Mouse (Mus musculus): ENCODE measurements at regions not wholly inside any gene's neighbourhood (a gene's known extent, or its start where the extent isn't known, plus 50 kb on each side); places are given as distances from the start of the nearest gene placed in this dataset.

GRCm38 (mm10) chr11:114277513-114278304 is 210.9 kb upstream of the Sdk2 start:
- H3K9ac ChIP-seq = no peak overlapping the region
- 72% methylated on average over 26 of the region's 26 CpGs for WGBS (ENCODE audit: insufficient replicate concordance)
- H3K27ac ChIP-seq = no peak overlapping the region
- no peaks in the 10 kb centered on the region for H3K27me3 ChIP-seq (replicated peaks)
- no peak overlapping the region for H3K4me2 ChIP-seq
- no peaks in the 10 kb centered on the region for H3K9me3 ChIP-seq (replicated peaks)
- H3K36me3 ChIP-seq = no peaks in the 10 kb centered on the region
- ATAC-seq = no peak
- H3K4me1 ChIP-seq = no peaks in the 10 kb centered on the region
- H3K4me3 ChIP-seq = no peak overlapping the region

DNA sequence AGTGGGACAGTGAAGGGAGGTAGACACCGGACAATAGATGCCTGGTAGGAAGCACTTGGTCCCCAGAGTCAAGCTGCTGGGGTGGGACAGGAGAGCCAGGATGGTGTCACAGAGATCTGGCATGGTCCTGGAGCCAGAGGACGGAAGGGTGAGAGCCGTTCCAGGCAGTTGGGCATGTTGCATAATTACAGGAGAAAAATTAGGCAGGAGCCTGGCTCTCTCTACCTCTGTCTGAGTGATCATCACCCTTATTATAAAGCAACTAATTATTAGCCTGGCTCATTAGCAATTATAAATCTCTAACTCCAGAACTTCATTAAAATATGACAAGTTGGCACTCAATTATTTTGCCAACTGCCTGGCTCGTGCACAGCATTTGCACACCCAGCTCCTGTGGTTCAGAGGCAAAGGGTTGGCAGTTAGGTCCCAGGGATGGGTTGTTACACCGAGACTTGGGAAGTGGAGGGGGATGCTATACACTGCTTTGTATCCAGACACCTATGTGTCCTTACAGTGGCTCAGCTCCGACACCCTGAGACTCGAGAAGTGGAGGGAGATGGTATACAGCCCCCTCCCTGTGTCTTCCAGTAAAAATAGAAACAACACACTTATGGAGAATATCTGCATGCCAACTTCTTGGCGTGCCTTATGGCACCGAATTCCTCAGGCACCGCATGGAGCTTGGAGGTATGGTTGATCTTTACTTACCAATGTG is 203.7 kb upstream of the Sdk2 start:
- WGBS (ENCODE audit: insufficient replicate concordance) = 70% methylated on average over 10 of the region's 10 CpGs
- H3K27me3 ChIP-seq (replicated peaks) = peaks cover 10% of the 10 kb centered on the region; the same call in 1 of the 2 replicates
- no peak for ATAC-seq
- H3K36me3 ChIP-seq = no peaks in the 10 kb centered on the region
- no peaks in the 10 kb centered on the region for H3K4me1 ChIP-seq
- H3K9ac ChIP-seq = no peak overlapping the region
- H3K27ac ChIP-seq = no peak overlapping the region
- H3K4me3 ChIP-seq = no peak overlapping the region
- H3K4me2 ChIP-seq = no peak overlapping the region
- H3K9me3 ChIP-seq (replicated peaks) = no peaks in the 10 kb centered on the region

- no peak overlapping the region for H3K9ac ChIP-seq
- H3K9me3 ChIP-seq (replicated peaks) = no peaks in the 10 kb centered on the region
- H3K4me1 ChIP-seq = no peaks in the 10 kb centered on the region
- no peak overlapping the region for H3K4me3 ChIP-seq
- H3K27me3 ChIP-seq (replicated peaks) = no peaks in the 10 kb centered on the region
- no peak overlapping the region for H3K4me2 ChIP-seq
- no peak overlapping the region for H3K27ac ChIP-seq
- H3K36me3 ChIP-seq = no peaks in the 10 kb centered on the region
- no peak for ATAC-seq
- 59% methylated on average over 4 of the region's 4 CpGs for WGBS (ENCODE audit: insufficient replicate concordance)
Observed at GRCm38 (mm10) chr11:114261959-114262358, 195.1 kb upstream of the Sdk2 start.

DNA sequence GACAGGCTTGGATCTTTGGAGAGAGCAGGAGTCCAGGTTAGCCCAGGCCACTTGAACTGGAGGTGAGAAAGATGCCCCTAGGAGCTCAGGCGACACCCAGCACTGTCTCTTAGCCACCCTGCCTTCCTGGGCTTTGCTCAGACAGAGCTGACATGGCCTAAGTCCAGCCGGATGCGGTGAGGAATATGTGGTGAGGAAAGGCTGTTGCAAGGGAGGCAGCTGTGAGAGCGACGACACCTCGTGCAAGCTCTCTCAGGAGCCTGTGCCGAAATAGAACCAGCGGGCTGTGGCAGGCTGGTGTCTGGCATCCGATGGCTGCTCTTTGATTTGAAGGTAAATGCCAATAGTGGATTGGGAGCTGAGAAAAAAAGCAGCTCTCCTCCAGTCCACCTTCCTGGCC is 191.4 kb upstream of the Sdk2 start:
- ATAC-seq = no peak
- H3K36me3 ChIP-seq = no peaks in the 10 kb centered on the region
- no peak overlapping the region for H3K4me2 ChIP-seq
- no peaks in the 10 kb centered on the region for H3K9me3 ChIP-seq (replicated peaks)
- H3K4me1 ChIP-seq = no peaks in the 10 kb centered on the region
- H3K4me3 ChIP-seq = no peak overlapping the region
- 0 out of 2 replicates have a peak, but pooled peaks cover 8% of the 10 kb centered on the region for H3K27me3 ChIP-seq (replicated peaks)
- H3K9ac ChIP-seq = no peak overlapping the region
- WGBS (ENCODE audit: insufficient replicate concordance) = 77% methylated on average over 9 of the region's 9 CpGs
- no peak overlapping the region for H3K27ac ChIP-seq

DNA sequence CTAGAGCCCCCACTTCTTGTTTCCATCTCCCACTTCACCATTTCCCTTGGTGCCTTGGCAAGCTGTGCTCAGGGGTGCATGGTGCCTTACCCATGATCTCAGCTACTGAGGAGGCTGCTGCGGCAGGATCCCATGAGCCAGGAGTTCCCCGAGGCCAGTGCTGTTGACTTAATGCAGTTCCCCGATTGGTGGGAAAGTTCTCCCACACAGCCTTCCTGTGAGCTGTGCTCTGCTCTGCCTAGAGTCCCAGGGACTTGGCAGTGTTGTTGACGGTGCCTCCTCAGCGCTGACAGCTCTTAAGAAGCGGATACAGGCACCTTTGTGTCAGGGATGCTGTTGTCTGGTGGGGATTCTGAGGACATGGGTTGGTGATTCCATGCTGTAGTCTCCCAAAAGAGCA is 190.9 kb upstream of the Sdk2 start:
- WGBS (ENCODE audit: insufficient replicate concordance) = 50% methylated on average over 6 of the region's 6 CpGs
- no peak for ATAC-seq
- H3K9me3 ChIP-seq (replicated peaks) = no peaks in the 10 kb centered on the region
- no peaks in the 10 kb centered on the region for H3K4me1 ChIP-seq
- H3K36me3 ChIP-seq = no peaks in the 10 kb centered on the region
- H3K4me3 ChIP-seq = no peak overlapping the region
- no peak overlapping the region for H3K27ac ChIP-seq
- H3K27me3 ChIP-seq (replicated peaks) = 0 out of 2 replicates have a peak, but pooled peaks cover 8% of the 10 kb centered on the region
- no peak overlapping the region for H3K4me2 ChIP-seq
- no peak overlapping the region for H3K9ac ChIP-seq

DNA sequence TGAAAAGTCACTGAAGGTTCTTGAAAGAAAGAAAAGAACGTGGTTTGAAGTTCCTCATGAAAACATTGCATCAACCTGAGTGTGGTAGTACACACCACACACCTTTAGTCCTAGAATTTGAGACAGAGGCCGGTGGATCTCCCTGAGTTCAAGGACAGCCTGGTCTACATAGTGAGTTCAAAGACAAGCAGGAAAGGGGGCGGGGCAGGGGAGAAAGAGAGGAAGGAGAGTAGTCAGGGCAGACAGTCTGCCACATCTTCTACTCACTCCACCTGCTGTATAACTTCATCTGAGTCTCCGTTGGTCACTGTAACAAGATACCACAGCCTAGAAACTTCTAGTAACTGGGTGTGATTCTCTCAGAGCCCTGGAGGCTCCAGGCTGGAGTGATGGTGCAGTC is 190.2 kb upstream of the Sdk2 start:
- no peak overlapping the region for H3K4me3 ChIP-seq
- 52% methylated on average over 4 of the region's 4 CpGs for WGBS (ENCODE audit: insufficient replicate concordance)
- H3K27me3 ChIP-seq (replicated peaks) = 0 out of 2 replicates have a peak, but pooled peaks cover 8% of the 10 kb centered on the region
- no peak overlapping the region for H3K9ac ChIP-seq
- H3K9me3 ChIP-seq (replicated peaks) = no peaks in the 10 kb centered on the region
- no peak overlapping the region for H3K4me2 ChIP-seq
- ATAC-seq = no peak
- H3K36me3 ChIP-seq = no peaks in the 10 kb centered on the region
- H3K4me1 ChIP-seq = no peaks in the 10 kb centered on the region
- no peak overlapping the region for H3K27ac ChIP-seq

GRCm38 (mm10) chr11:114254344-114254743 is 187.5 kb upstream of the Sdk2 start:
- 0 out of 2 replicates have a peak, but pooled peaks cover 8% of the 10 kb centered on the region for H3K27me3 ChIP-seq (replicated peaks)
- H3K27ac ChIP-seq = no peak overlapping the region
- H3K4me2 ChIP-seq = no peak overlapping the region
- 55% methylated on average over 1 of the region's 1 CpGs for WGBS (ENCODE audit: insufficient replicate concordance)
- no peaks in the 10 kb centered on the region for H3K36me3 ChIP-seq
- 0 out of 2 replicates have a peak, but pooled peaks cover under 1% of the 10 kb centered on the region for H3K4me1 ChIP-seq
- ATAC-seq = no peak
- no peak overlapping the region for H3K4me3 ChIP-seq
- no peak overlapping the region for H3K9ac ChIP-seq
- H3K9me3 ChIP-seq (replicated peaks) = no peaks in the 10 kb centered on the region

DNA sequence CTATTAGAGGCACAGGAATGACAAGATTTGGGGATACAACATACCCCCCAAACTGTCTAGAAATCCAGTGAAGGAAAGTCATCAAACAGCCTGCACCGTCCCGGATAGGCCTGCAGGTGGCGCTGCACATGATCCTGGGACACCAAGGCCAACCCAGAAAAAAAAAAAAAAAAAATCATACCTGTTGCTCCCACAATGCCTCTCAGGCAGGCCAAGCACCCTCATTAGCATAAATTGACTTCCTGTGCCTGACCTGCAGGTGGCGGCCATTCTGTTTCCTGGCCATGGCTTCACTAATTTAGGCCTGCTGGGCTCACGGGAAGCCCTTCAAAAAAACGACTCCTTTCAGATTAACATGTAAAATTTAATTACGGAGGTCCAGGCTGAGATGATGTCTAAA is 184.8 kb upstream of the Sdk2 start:
- no peak overlapping the region for H3K9ac ChIP-seq
- H3K27ac ChIP-seq = no peak overlapping the region
- no peak overlapping the region for H3K4me3 ChIP-seq
- peaks cover 11% of the 10 kb centered on the region; the same call in 1 of the 2 replicates for H3K4me1 ChIP-seq
- H3K4me2 ChIP-seq = no peak overlapping the region
- H3K9me3 ChIP-seq (replicated peaks) = no peaks in the 10 kb centered on the region
- peaks cover 20% of the 10 kb centered on the region; the same call in 1 of the 2 replicates for H3K27me3 ChIP-seq (replicated peaks)
- 73% methylated on average over 7 of the region's 7 CpGs for WGBS (ENCODE audit: insufficient replicate concordance)
- ATAC-seq = no peak
- no peaks in the 10 kb centered on the region for H3K36me3 ChIP-seq

DNA sequence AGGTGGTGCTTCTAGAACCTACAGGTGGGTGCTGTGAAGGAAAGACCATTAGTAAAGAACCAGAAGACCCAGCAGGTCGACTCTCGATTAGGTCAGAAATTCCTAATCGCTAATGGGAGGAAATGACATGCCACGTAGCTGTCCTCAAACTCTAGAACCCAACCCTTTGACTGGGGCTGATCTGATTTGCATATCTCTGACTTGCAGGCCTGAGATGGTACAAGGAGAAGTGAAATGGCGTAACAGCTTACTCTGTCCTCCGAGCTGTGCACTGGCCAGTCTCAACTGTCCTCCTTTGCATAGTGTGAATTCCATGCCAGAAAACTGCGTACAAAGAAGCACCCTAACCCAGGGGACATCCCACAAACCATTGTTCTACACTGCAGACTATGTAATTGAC is 182.4 kb upstream of the Sdk2 start:
- H3K4me3 ChIP-seq = no peak overlapping the region
- peaks cover 24% of the 10 kb centered on the region; the same call in 1 of the 2 replicates for H3K27me3 ChIP-seq (replicated peaks)
- 21% methylated on average over 7 of the region's 7 CpGs for WGBS (ENCODE audit: insufficient replicate concordance)
- peaks cover 11% of the 10 kb centered on the region; the same call in 1 of the 2 replicates for H3K4me1 ChIP-seq
- peak; percentile 51; the same call in 1 of the 2 replicates for ATAC-seq
- no peak overlapping the region for H3K9ac ChIP-seq
- no peaks in the 10 kb centered on the region for H3K9me3 ChIP-seq (replicated peaks)
- H3K4me2 ChIP-seq = no peak overlapping the region
- H3K27ac ChIP-seq = no peak overlapping the region
- no peaks in the 10 kb centered on the region for H3K36me3 ChIP-seq

DNA sequence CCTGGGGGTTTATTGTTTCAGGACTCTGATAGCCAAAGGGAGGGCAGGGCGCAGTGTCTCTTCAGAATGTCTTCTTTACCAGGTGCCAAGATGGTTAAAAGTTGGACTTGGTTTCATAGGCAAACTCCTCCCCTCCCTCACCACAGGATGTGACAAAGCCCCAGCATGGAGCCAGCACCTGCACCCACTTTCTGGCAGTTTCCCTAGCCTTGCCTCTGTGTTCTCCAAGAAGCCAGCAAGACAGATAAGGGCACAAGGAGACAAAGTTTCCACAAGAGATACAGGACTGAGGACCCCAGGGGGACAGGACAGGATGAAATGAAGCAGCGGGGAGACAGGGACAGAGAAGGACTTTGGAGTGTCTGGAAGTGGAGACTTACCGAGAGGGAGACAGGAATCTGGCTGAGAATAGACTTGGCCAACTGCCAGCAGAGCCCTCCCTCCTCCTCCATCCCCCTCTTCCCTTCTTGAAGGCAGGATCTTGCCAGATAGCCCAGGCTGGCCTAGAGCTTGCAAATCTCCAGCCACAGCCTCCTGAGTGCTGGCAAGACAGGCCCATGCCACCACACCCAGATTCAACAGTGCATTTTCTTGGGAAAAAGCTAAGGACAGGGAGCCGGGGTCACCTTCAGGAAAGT is 181.5 kb upstream of the Sdk2 start:
- Histone ChIP-seq H3K9ac (no peak overlapping the region), H3K4me2 (no peak overlapping the region), H3K9me3 (replicated peaks) (no peaks in the 10 kb centered on the region), H3K27ac (no peak overlapping the region), H3K36me3 (no peaks in the 10 kb centered on the region), H3K27me3 (replicated peaks) (peaks cover 24% of the 10 kb centered on the region; the same call in 1 of the 2 replicates), H3K4me1 (peaks cover 11% of the 10 kb centered on the region; the same call in 1 of the 2 replicates), H3K4me3 (no peak overlapping the region)
- ATAC-seq = no peak
- 60% methylated on average over 4 of the region's 4 CpGs for WGBS (ENCODE audit: insufficient replicate concordance)

- WGBS (ENCODE audit: insufficient replicate concordance) = 37% methylated on average over 8 of the region's 8 CpGs
- Histone ChIP-seq H3K27me3 (replicated peaks) (peaks cover 20% of the 10 kb centered on the region), H3K4me2 (no peak overlapping the region), H3K27ac (no peak overlapping the region), H3K9ac (no peak overlapping the region), H3K4me1 (no peaks in the 10 kb centered on the region), H3K9me3 (replicated peaks) (no peaks in the 10 kb centered on the region), H3K36me3 (no peaks in the 10 kb centered on the region), H3K4me3 (no peak overlapping the region)
- ATAC-seq = no peak
Observed at GRCm38 (mm10) chr11:114239311-114239803, 172.5 kb upstream of the Sdk2 start.

DNA sequence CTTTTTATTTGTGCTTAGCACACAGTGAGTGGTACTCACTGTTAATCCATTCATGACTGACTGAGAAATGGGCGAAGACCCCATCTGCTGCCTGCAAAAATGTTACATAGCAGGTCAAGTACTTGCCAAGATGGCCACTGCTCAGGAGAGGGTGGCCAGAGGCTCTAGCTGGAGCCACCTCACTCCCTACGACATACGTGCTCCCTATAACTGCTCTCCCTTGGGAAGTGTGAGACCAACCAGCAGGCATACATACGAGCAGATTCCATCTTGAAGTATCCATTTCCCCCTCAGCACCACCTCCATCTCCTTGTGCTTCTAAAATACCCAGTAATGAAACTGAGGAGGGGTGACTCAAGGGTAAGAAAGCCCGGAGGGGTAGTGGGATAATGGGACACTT is 172.0 kb upstream of the Sdk2 start:
- H3K27ac ChIP-seq = no peak overlapping the region
- H3K4me1 ChIP-seq = no peaks in the 10 kb centered on the region
- no peak overlapping the region for H3K9ac ChIP-seq
- H3K36me3 ChIP-seq = no peaks in the 10 kb centered on the region
- ATAC-seq = no peak
- H3K4me3 ChIP-seq = no peak overlapping the region
- no peaks in the 10 kb centered on the region for H3K9me3 ChIP-seq (replicated peaks)
- 56% methylated on average over 5 of the region's 5 CpGs for WGBS (ENCODE audit: insufficient replicate concordance)
- no peak overlapping the region for H3K4me2 ChIP-seq
- H3K27me3 ChIP-seq (replicated peaks) = peaks cover 20% of the 10 kb centered on the region

All from liver, embryonic 12.5 days (tissue).